Mouse (Mus musculus) heart, embryonic 11.5 days (tissue): Measurements from ENCODE around the gene Lrrc17. TPM values are rescaled to one million over a fixed set of nuclear protein-coding genes. Genes with fewer than 3 reads are reported as not detected.
A peak's percentile ranks its signal among the peaks of the same experiment; 100 is the strongest.

Source experiments
- ATAC-seq: fragments of 200-750 bp; cut with Nextera tagmentation; replicated peaks from 2 replicates; pipeline ENCODE4 v1.8.0; 2017; ENCODE audit warnings: moderate library complexity; ENCODE audit not compliant: insufficient number of reproducible peaks, low FRiP score, low TSS enrichment
- H3K27ac ChIP-seq: fragments of 300-500 bp; sonication (generic); 2 replicates; pipeline ENCODE4 v1.5.1; 2014; ENCODE audit warnings: mild to moderate bottlenecking, low read depth, low read length
- H3K27me3 ChIP-seq: fragments of 300-500 bp; sonication (generic); 2 replicates; pipeline ENCODE4 v1.6.1; 2014; ENCODE audit warnings: mild to moderate bottlenecking, low read length, mixed read lengths; ENCODE audit not compliant: control insufficient read depth, insufficient read depth
- H3K36me3 ChIP-seq: fragments of 300-500 bp; sonication (generic); 2 replicates; pipeline ENCODE4 v1.6.1; 2014; ENCODE audit warnings: mild to moderate bottlenecking, low read length, moderate library complexity, mixed read lengths; ENCODE audit not compliant: control insufficient read depth, insufficient read depth
- H3K4me1 ChIP-seq: fragments of 300-500 bp; sonication (generic); 2 replicates; pipeline ENCODE4 v1.6.1; 2014; ENCODE audit warnings: low read length; ENCODE audit not compliant: control insufficient read depth, insufficient read depth
- H3K4me2 ChIP-seq: fragments of 300-500 bp; sonication (generic); 2 replicates; pipeline ENCODE4 v1.6.1; 2014; ENCODE audit warnings: mild to moderate bottlenecking, moderate library complexity
- H3K4me3 ChIP-seq: fragments of 300-500 bp; sonication (generic); 2 replicates; pipeline ENCODE4 v1.5.1; 2014; ENCODE audit warnings: low read depth, low read length
- H3K9ac ChIP-seq: fragments of 300-500 bp; sonication (generic); 2 replicates; pipeline ENCODE4 v1.6.1; 2014; ENCODE audit warnings: mild to moderate bottlenecking, low read depth, low read length, moderate library complexity
- H3K9me3 ChIP-seq: fragments of 300-500 bp; sonication (generic); replicated peaks from 2 replicates; pipeline ENCODE4 v1.6.1; 2016; ENCODE audit warnings: low read length; ENCODE audit not compliant: control insufficient read depth
- WGBS: fragments of 180-500 bp; shearing (Covaris S2); extraction: QIAGEN DNeasy Blood & Tissue Kit; methylation state at CpG from one replicate; pipeline ENCODE4 v1.1.7; 2014; ENCODE audit not compliant: insufficient replicate concordance; 5-methylcytosine and 5-hydroxymethylcytosine counted together
- polyA plus RNA-seq: library from polyadenylated mRNA; unstranded; fragments of >200 nt; fragmentation: Nextera tagmentation; extraction: Ambion mirVana; gene quantifications from 2 replicates; pipeline ENCODE4 v1.2.1, GENCODE M21; 2014

The Lrrc17 gene
- polyA plus RNA-seq, 1 experiment from 2014 or later: 5.0 TPM

- Histone ChIP-seq H3K4me3 (no peak overlapping the region), H3K9me3 (no peaks in the 10 kb centered on the region), H3K27ac (no peak overlapping the region), H3K4me1 (no peaks in the 10 kb centered on the region), H3K27me3 (no peaks in the 10 kb centered on the region), H3K9ac (no peak overlapping the region), H3K36me3 (no peaks in the 10 kb centered on the region), H3K4me2 (no peak overlapping the region)
- WGBS: 62% methylated on average over 21 of the region's 21 CpGs
- ATAC-seq: no peak
Measured at GRCm38 (mm10) chr5:21574386-21575209, 31.2 kb downstream of the Lrrc17 start.

- Histone ChIP-seq H3K9ac (no peak overlapping the region), H3K9me3 (no peaks in the 10 kb centered on the region), H3K4me1 (no peaks in the 10 kb centered on the region), H3K27me3 (no peaks in the 10 kb centered on the region), H3K4me3 (no peak overlapping the region), H3K27ac (no peak overlapping the region), H3K4me2 (no peak overlapping the region), H3K36me3 (no peaks in the 10 kb centered on the region)
- 79% methylated on average over 13 of the region's 13 CpGs for WGBS
- no peak for ATAC-seq
Measured at GRCm38 (mm10) chr5:21575210-21575550, 31.8 kb downstream of the Lrrc17 start.

- Histone ChIP-seq H3K27ac (no peak overlapping the region), H3K4me1 (0 out of 2 replicates have a peak, but pooled peaks cover 3% of the 10 kb centered on the region)
- ATAC-seq: no peak
Measured at GRCm38 (mm10) chr5:21578136-21578535, 34.8 kb downstream of the Lrrc17 start.

GRCm38 (mm10) chr5:21586763-21587162 is 43.4 kb downstream of the Lrrc17 start:
- 46% methylated on average over 6 of the region's 6 CpGs for WGBS
- H3K27ac ChIP-seq: no peak overlapping the region
- H3K36me3 ChIP-seq: no peaks in the 10 kb centered on the region
- H3K4me1 ChIP-seq: 0 out of 2 replicates have a peak, but pooled peaks cover 6% of the 10 kb centered on the region
- ATAC-seq: no peak
- no peak overlapping the region for H3K4me3 ChIP-seq
- H3K9me3 ChIP-seq: no peaks in the 10 kb centered on the region
- H3K27me3 ChIP-seq: no peaks in the 10 kb centered on the region
- no peak overlapping the region for H3K9ac ChIP-seq
- no peak overlapping the region for H3K4me2 ChIP-seq

More at GRCm38 (mm10) chr5:21578136-21578535, 34.8 kb downstream of the Lrrc17 start:
- Histone ChIP-seq H3K9me3 (no peaks in the 10 kb centered on the region), H3K4me2 (no peak overlapping the region), H3K36me3 (no peaks in the 10 kb centered on the region), H3K9ac (no peak overlapping the region), H3K27me3 (no peaks in the 10 kb centered on the region), H3K4me3 (no peak overlapping the region)
- 88% methylated on average over 3 of the region's 3 CpGs for WGBS

DNA sequence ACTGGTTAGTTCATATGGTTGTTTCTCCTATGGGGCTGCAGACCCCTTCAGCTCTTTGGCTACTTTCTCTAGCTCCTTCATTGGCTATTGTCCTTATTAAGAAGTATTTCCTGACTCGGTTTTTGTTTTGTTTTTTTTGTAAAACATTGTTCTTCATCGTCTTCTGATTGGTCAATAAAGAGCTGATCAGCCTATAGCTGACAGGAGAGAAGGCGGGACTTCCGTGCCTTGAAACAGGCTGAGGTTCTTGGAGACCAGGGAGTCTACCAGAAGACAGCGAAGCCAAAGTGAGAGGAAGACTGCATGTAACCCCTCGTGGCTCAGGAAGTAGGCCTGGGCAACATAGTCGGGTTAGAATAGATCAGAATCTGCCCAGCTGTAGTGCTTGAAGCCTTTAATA is 44.3 kb downstream of the Lrrc17 start:
- Histone ChIP-seq H3K36me3 (no peaks in the 10 kb centered on the region), H3K9ac (no peak overlapping the region), H3K4me1 (0 out of 2 replicates have a peak, but pooled peaks cover 3% of the 10 kb centered on the region), H3K9me3 (no peaks in the 10 kb centered on the region), H3K27me3 (no peaks in the 10 kb centered on the region), H3K4me3 (no peak overlapping the region), H3K27ac (no peak overlapping the region), H3K4me2 (no peak overlapping the region; the same call in 1 of the 2 replicates)
- 63% methylated on average over 7 of the region's 7 CpGs for WGBS
- ATAC-seq: no peak

GRCm38 (mm10) chr5:21588220-21588619 is 44.9 kb downstream of the Lrrc17 start:
- Histone ChIP-seq H3K27ac (no peak overlapping the region), H3K9ac (no peak overlapping the region), H3K27me3 (no peaks in the 10 kb centered on the region), H3K36me3 (no peaks in the 10 kb centered on the region), H3K4me1 (0 out of 2 replicates have a peak, but pooled peaks cover 3% of the 10 kb centered on the region), H3K9me3 (no peaks in the 10 kb centered on the region), H3K4me3 (no peak overlapping the region), H3K4me2 (peak overlapping the region; percentile 2; the same call in 1 of the 2 replicates)
- 0 out of 2 replicates have a peak, but pooled peaks have one; percentile 35 for ATAC-seq
- 40% methylated on average over 13 of the region's 13 CpGs for WGBS

DNA sequence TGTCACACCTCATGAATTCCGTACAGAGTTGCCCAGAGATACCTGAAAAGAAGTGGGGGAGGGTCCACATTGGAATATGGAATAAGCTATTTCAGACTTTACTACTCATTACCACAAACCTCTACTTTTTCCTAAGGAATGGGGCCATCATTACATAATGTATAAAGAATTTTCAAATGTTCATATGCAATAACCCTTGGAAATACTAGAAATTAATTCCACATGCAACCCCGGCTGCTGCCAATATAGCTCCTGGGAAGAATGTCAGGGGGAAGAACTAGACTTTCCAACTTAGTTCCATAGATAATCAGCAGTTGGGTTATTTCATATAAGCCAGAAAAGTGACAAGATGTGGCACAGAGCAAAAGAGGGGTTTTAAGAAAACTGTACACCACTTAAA is 48.7 kb downstream of the Lrrc17 start:
- H3K27ac ChIP-seq: no peak overlapping the region
- ATAC-seq: no peak
- 78% methylated on average over 2 of the region's 2 CpGs for WGBS

DNA sequence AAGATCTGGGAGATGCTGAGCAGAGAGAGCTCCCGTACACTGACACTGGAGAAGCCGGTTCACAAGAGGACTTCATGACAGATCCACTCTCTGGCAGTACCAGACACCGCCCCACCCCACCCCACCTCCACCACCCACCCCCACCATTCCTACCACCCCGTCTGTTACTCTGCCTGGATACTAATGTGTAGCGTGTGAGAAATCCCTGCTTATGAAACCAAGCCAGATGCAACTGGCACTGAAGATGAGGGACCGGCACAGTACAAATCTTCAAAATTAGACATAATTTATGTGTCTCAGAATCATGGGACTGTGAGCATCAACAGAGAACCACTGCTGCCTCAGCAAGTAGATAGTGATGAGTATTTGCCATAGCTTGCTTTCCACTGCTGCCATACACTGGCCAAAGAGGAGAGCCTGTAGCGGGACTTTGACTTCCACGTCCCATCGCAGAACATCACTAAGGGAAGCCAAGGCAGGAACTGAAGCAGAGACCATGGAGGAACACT is 49.9 kb downstream of the Lrrc17 start:
- Histone ChIP-seq H3K9me3 (no peaks in the 10 kb centered on the region), H3K27ac (no peak overlapping the region), H3K36me3 (no peaks in the 10 kb centered on the region), H3K27me3 (no peaks in the 10 kb centered on the region), H3K4me3 (no peak overlapping the region), H3K4me1 (no peaks in the 10 kb centered on the region), H3K9ac (no peak overlapping the region), H3K4me2 (no peak overlapping the region)
- no peak for ATAC-seq
- WGBS: 83% methylated on average over 9 of the region's 9 CpGs

More for the DNA sequence above, 48.7 kb downstream of the Lrrc17 start:
- H3K4me3 ChIP-seq: no peak overlapping the region
- H3K4me1 ChIP-seq: 0 out of 2 replicates have a peak, but pooled peaks cover 3% of the 10 kb centered on the region
- H3K36me3 ChIP-seq: no peaks in the 10 kb centered on the region
- no peaks in the 10 kb centered on the region for H3K9me3 ChIP-seq
- H3K4me2 ChIP-seq: no peak overlapping the region
- no peak overlapping the region for H3K9ac ChIP-seq
- no peaks in the 10 kb centered on the region for H3K27me3 ChIP-seq
